Mouse (Mus musculus): ENCODE measurements around the gene Irgm1.

- no peak for TF ChIP-seq CTCF (conservative IDR thresholded peaks at IDR 0.05 in 1 of 2, IDR thresholded peaks at IDR 0.05 in 1 of 2; ENCODE audit: low read depth in 2 of 2, low read length in 2 of 2)
- no peak for TF ChIP-seq HCFC1 (IDR thresholded peaks at IDR 0.05; ENCODE audit: low read depth, low read length)
- TF ChIP-seq GABPA (IDR thresholded peaks at IDR 0.05; ENCODE audit: insufficient replicate concordance, low read depth, low read length) = no peak
- TF ChIP-seq NRF1 (IDR thresholded peaks at IDR 0.05; ENCODE audit: low read depth, low read length) = no peak
- no peak for TF ChIP-seq SMC3 (IDR thresholded peaks at IDR 0.05; ENCODE audit: low read depth, low read length)
- no peak for TF ChIP-seq POLR2A (IDR thresholded peaks at IDR 0.05; ENCODE audit: low read depth, low read length)
- no peak for TF ChIP-seq UBTF (IDR thresholded peaks at IDR 0.05; ENCODE audit: low read depth, low read length)
- no peak for TF ChIP-seq MEF2A (IDR thresholded peaks at IDR 0.05; ENCODE audit: borderline replicate concordance, low read depth, low read length)
- no peak for TF ChIP-seq RCOR1 (conservative IDR thresholded peaks at IDR 0.05; ENCODE audit: low read depth, low read length)
- no peak for TF ChIP-seq CHD2 (IDR thresholded peaks at IDR 0.05; ENCODE audit: low read length)
- TF ChIP-seq MAFK (IDR thresholded peaks at IDR 0.05; ENCODE audit: insufficient replicate concordance, low read length) = no peak
- TF ChIP-seq POLR2AphosphoS2 (IDR thresholded peaks at IDR 0.05; ENCODE audit: low read depth, low read length) = no peak
- no peak for TF ChIP-seq E2F4 (IDR thresholded peaks at IDR 0.05; ENCODE audit: insufficient replicate concordance, low read depth, low read length)
- no peak for TF ChIP-seq TCF12 (IDR thresholded peaks at IDR 0.05; ENCODE audit: low read depth, low read length)
These were observed 2.3 kb upstream of the Irgm1 start for GRCm38 (mm10) chr11:48873591-48874290.

Measured in CH12.LX (cell line).